Mouse (Mus musculus) T-cell, adult 2 months (primary cell): ENCODE results near the gene Stxbp3.
"Not testable (repeated sequence)": the region's sequence is repeated elsewhere in the genome, so short reads cannot be mapped to it uniquely, and the experiment has no call there.

ENCODE experiments used
- DNase-seq: peaks from one replicate; pipeline ENCODE4 v3.0.0; 2022; ENCODE audit warnings: low spot score

Stxbp3 gene

GRCm38 (mm10) chr3:108857124-108857470 lies 16.8 kb upstream of the Stxbp3 start:
- DNase-seq, result no peak

- DNase-seq, result peak; percentile 56
Measured at GRCm38 (mm10) chr3:108856386-108857123, 16.2 kb upstream of the Stxbp3 start.

DNA sequence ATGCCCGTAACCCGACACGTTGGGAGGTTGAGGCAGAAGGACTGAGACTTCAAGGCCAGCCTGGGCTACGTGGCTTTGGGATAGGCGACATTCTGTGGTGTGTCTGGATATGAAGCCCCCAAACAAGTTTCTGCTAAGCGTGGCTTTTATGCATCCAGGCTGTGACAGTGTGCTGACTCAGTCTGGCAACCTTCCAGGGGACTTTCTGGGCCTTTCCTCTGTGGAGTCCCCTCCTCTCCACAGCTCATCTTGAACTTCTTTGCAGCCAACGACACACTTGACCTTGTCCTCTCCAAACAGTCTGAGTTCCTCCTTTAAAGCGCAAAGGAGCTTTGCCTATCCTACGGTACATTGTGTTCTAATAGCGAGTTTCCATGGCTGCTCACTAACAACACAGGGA lies 15.5 kb upstream of the Stxbp3 start:
- no peak for DNase-seq

GRCm38 (mm10) chr3:108855371-108855770 lies 15.0 kb upstream of the Stxbp3 start:
- DNase-seq, result no peak

GRCm38 (mm10) chr3:108853266-108853665 lies 12.9 kb upstream of the Stxbp3 start:
- no peak for DNase-seq

DNA sequence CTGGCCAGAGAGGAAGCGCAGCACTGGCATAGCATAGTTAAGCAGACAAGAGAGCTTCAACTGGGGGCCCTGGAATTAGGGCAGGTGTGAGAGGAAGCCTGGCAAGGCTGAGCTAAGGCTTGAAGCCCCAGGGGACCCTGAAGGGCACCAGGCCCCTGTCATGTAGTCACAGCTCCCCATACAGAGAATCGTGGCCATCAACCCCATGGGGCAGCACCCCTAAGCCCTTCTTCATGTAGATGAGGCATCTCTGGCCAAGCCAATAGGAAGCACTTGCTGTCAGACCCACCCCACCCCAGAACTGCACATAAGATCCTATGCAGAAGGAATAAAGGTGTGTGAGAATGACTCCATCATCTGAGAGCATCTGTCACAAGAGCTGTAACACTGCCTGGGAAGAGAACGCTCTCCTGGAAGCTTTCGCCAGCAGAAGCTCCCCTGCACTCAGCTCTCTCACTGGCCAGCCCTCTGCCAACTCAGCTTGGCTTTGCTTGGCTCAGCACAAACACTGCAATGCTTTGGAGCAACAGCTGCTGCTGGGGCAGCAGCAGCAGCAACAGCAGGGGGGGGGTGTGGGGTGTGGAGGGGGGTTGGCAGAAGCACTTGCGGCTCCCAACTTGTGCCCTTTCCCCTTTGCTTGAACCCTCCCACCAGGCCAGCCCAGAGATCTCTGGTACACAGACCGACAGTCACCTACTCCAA lies 11.8 kb upstream of the Stxbp3 start:
- DNase-seq, result no peak

DNA sequence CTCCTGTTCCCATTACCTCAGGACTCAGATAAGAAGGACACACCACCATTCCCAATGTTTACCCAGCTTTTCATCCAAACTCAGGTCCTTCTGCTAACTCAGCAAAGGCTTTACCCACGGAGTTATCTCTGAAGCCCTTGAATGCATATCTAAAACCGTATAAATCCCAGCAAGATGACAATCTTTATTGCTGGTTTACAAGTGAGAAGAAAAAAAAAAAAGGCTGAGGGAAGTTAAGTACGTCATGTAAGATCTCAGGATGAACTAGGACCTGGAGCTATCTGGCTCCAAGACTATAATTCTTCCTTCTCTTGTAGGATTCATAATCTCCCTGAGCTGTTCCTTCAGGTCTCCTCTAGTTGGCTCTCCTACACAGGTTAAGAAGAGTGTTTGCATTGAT lies 11.2 kb upstream of the Stxbp3 start:
- no peak for DNase-seq

GRCm38 (mm10) chr3:108851075-108851474 lies 10.7 kb upstream of the Stxbp3 start:
- DNase-seq, result no peak

DNA sequence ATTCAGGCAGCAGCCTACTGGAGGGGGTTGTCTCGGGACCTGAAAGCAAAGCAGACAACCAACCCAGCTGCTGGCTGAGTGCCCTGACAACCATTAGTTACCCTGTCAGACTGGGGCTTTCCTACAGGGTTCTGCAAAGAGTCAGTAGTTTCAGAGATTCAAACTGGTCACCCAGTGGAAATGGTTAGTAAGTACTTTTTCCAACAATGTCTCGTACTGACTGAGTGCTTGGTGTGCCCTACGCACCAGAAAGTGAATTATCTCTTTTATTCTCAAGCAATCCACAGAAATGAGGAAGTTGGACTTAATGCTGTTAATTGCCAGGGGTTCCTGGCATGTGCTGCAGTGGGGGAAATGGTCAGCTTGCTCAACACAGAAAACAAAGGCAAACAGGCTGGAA lies 10.2 kb upstream of the Stxbp3 start:
- DNase-seq, result no peak

DNA sequence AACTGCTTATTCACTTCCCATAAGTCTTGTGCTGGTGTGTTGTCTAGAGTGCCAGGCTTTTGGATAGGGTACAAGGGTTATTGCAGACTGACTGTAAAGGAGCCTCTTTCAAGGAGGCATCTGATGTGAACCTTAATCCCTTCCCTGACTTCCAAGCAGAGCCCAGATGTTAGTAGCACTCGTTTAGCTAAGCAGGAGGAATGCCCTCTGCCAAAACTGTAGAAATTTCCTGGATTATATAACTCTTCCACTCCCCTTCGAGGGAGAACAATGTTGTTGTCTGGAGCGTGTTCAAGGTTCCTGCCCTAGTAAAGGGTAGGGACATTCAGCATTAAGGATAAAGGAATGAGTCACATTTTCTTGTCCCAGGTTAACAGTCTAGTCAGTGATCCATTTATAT lies 6.3 kb upstream of the Stxbp3 start:
- no peak for DNase-seq

DNA sequence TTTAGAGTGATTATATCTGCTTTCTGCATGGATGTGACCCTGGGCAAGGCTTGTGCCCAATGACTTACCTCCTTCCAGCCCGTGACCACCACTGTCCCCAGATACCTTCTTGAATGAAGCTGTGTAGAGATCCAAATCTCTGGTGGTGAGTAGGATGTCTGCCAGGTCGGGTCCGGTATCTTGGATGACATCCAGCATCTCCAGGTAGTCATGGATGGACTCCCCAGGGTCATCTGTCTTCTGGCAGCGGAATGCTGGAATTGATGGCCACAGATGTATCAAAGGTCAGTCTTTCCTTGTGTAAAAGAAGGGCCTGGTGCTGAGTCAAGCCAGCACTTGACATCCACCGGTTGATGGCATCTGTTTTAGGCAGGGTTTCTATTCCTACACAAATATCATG lies 4.2 kb upstream of the Stxbp3 start:
- DNase-seq, result no peak

DNA sequence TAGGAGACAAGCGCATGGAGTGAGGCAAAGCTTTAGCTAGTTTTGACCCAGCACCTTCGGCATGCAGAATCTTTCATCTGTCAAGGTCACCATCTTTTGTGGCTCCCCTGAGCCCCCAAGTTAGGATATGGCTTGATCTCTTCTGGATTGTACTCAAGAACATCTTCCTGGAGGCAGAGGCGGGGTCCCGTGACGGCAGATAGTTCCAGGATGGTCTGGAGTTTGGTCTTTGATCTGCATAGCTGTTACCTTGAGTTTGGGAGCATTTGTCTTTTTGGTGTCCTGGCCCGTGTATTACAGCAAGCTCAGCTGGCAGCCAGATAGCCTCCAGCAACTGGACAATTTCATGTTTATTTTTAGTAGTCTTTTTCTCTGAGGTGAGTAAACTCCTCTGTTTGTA lies 3.7 kb upstream of the Stxbp3 start:
- DNase-seq, result no peak

DNA sequence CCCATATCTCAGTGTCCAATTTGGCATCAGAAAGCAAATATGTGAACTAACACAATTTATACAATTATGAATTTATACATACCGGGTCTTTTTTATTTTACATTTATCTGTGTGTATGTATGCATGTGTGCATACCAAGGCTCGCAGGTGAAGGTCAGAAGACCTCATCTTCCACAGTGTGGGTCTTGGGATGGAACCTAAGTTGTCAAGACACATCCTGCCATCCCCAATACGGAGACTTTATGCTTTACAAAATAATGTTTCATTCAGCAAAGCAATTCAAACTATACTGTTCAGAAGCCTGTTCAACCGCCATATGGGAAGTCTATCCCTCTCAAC lies 359 bp upstream of the Stxbp3 start:
- no peak for DNase-seq

DNA sequence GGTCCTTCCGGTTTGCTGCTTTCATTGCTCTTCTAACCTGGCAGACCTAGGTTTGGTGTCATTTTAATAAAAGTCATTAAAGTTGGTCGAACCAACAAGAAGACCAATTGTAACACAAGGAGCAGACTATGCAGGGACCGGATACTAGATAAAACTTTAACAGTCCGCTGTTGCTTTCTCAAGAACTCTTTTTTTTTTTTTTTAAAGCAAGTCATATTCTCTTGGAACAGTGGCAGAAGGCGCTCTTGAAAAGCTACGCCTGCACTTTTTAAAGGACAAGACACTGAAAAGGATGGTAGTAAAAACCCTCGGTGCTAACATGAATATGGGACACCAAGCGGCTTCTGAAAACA lies 703 bp downstream of the Stxbp3 start:
- no peak for DNase-seq

DNA sequence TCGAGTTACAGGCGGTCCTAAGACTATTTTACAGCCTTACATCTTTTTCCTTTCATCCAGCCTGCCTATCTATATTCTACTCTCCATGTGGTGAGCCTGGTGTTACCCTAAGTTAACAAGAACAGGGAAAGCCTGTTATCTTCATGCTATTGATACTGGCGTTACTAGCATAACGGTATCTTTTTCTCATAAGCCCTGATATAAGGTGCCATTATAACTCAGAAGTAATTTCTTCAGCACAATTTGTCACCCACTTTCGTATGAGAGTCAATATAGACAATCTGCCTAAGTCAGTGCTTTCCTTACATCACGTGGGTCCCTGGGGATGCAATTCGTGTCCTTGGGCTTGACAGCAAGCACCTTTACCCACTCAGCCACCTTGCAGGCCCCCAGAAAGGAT lies 1.3 kb downstream of the Stxbp3 start:
- no peak for DNase-seq

DNA sequence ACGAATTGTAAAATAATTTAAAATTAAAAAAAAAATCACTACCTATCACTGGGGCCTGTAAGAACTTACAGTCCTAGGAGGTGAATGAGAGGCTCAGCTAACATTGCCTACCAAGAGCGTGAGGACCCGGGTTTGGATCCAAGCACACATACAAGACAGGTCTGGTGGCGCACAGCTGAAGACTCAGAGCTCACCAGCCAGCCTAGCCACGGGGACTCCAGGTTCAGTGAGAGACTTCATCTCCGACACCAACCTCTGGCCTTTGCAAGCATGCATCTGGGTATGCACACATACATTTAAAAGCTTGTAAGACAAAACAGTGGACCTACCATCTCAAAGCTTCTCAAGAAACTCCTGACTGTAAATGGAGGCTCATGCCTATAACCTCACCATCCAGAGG lies 3.4 kb downstream of the Stxbp3 start:
- no peak for DNase-seq

DNA sequence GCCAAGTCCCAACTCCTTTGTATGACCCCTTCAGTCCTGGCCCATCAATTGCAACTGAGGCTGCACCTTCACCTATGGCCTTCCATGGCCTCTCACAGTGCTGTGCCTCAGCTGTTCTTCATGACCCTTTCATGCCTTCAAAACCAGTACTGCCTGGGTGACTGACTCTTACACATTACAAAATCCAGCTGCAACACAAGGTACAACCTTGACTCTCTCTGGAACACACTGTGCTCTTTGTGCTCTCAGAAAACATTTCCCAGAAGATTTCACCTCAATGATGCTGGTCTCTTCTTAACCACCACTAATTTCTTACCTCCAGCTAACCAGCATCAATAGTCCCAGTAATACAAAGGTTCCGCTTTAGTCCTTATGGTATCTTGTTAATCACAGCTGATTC lies 6.6 kb downstream of the Stxbp3 start:
- not testable (repeated sequence) for DNase-seq

- DNase-seq, result peak; percentile 27
Measured at GRCm38 (mm10) chr3:108831750-108832149, 8.6 kb downstream of the Stxbp3 start.

- DNase-seq, result no peak
Measured at GRCm38 (mm10) chr3:108830493-108830892, 9.8 kb downstream of the Stxbp3 start.

- no peak for DNase-seq
Measured at GRCm38 (mm10) chr3:108815631-108816030, 24.7 kb downstream of the Stxbp3 start.

GRCm38 (mm10) chr3:108810747-108811263 lies 29.5 kb downstream of the Stxbp3 start:
- no peak for DNase-seq

GRCm38 (mm10) chr3:108805622-108806021 lies 34.7 kb downstream of the Stxbp3 start:
- DNase-seq, result no peak

DNA sequence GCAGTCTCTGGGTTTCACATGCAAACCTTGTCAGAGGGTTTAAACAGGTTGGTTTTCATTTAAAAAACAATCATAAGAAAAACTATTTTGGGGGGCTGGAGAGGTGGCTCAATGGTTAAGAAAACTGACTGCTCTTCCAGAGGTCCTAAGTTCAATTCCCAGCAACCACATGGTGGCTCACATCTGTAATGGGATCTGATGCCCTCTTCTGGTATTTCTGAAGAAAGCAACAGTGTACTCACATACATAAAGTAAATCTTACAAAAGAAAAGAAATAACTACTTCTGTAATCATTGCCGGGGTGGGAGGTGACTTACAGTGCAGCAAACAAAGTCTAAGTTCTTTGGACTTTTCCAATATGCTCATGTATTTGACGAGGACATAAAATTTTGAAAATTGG lies 42.0 kb downstream of the Stxbp3 start:
- DNase-seq, result no peak

DNA sequence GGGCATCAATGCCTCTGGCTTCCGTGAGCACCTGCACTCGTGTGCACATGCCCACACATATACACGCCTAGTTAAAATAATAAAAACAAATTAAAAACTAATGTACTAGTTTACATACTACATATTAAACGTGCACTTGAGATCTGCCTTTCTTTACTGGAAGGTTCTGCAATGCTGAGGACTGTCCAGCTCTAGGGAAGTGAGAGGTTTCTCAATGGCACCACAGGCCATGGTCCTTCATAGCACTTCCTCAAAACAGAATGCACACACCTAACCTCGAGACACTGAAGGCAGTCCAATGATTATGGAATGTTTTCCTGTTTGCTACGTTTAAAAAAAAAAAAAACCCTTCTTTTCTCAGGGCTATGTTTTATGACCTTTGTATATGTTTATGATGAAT lies 42.6 kb downstream of the Stxbp3 start:
- no peak for DNase-seq
